Mouse (Mus musculus) embryonic stem cell, embryonic (primary cell): ENCODE data around the gene Lck.

ENCODE experiments used
- CTCF ChIA-PET, 4 experiments: fragments of 300-600 bp in 2 of 4; fragments of 350-600 bp in 2 of 4; sonication (Branson Sonifier 250); formaldehyde crosslinking; loops; one replicate each; lab custom pipeline; 2022; ENCODE audit warnings: inconsistent platforms in 2 of 4; lab: Charles Lee
- POLR2A ChIA-PET, 4 experiments: fragments of 300-600 bp in 2 of 4; fragments of 350-600 bp in 2 of 4; sonication (Branson Sonifier 250); formaldehyde crosslinking; loops; one replicate each; lab custom pipeline; 2022; ENCODE audit warnings: antibody characterized with exemption in 4 of 4, inconsistent platforms in 1 of 4; lab: Charles Lee

Gene Lck

GRCm38 (mm10) chr4:129573093-129573370 is 409 bp downstream of the Lck start:
- ChIA-PET POLR2A (interaction anchor here in 1 of 4 experiments (0.7 to 3.2 kb wide), 2 partner anchors 12 to 35 kb away, joined by 3 to 12 read pairs; no protein-coding TSS in a partner anchor), CTCF (interaction anchor here in 1 of 4 experiments (0.5 to 0.6 kb wide), 2 partner anchors 33 to 699 kb away, joined by 3 read pairs; no protein-coding TSS in a partner anchor)

- POLR2A ChIA-PET, result interaction anchor here in 2 of 4 experiments (0.7 to 3.2 kb wide), 11 partner anchors 10 to 77 kb away, joined by 3 to 15 read pairs (median 4); partner anchors contain the start of genes Hdac1 (in 1 of the 2) and Txlna (in 1 of the 2)
- CTCF ChIA-PET, result interaction anchor here in 3 of 4 experiments (0.5 to 3.0 kb wide), 4 partner anchors 24 to 699 kb away, joined by 3 to 9 read pairs (median 4); no protein-coding TSS in a partner anchor
Measured at GRCm38 (mm10) chr4:129572236-129573092, 977 bp downstream of the Lck start.

GRCm38 (mm10) chr4:129571551-129572084 is 1.8 kb downstream of the Lck start:
- CTCF ChIA-PET, result interaction anchor here in 3 of 4 experiments (0.5 to 3.0 kb wide), 7 partner anchors 13 to 223 kb away, joined by 3 to 9 read pairs (median 4); no protein-coding TSS in a partner anchor
- POLR2A ChIA-PET, result interaction anchor here in 2 of 4 experiments (0.7 to 3.2 kb wide), 15 partner anchors 11 to 125 kb away, joined by 3 to 15 read pairs (median 3); partner anchors contain the start of genes Hdac1 (in 1 of the 2) and Txlna (in 1 of the 2)

- CTCF ChIA-PET, result interaction anchor here in 1 of 4 experiments (0.6 to 3.0 kb wide), 4 partner anchors 15 to 38 kb away, joined by 3 to 9 read pairs (median 4); no protein-coding TSS in a partner anchor
- POLR2A ChIA-PET, result interaction anchor here in 3 of 4 experiments (0.6 to 3.2 kb wide), 15 partner anchors 8 to 1747 kb away, joined by 3 to 15 read pairs (median 3); partner anchors contain the start of genes Tmem39b (in 1 of the 3) and Txlna (in 1 of the 3)
Measured at GRCm38 (mm10) chr4:129570028-129570427, 3.4 kb downstream of the Lck start.

GRCm38 (mm10) chr4:129568366-129568765 is 5.1 kb downstream of the Lck start:
- CTCF ChIA-PET, result interaction anchor here in 1 of 4 experiments (0.9 kb wide), 1 partner anchor 9 kb away, joined by 3 read pairs; no protein-coding TSS in a partner anchor

GRCm38 (mm10) chr4:129565139-129565538 is 8.3 kb downstream of the Lck start:
- POLR2A ChIA-PET, result interaction anchor here in 3 of 4 experiments (0.9 to 1.7 kb wide), 3 partner anchors 8 to 10 kb away, joined by 3 to 6 read pairs (median 4); no protein-coding TSS in a partner anchor
- CTCF ChIA-PET, result interaction anchor here in 2 of 4 experiments (0.6 to 1.6 kb wide), 3 partner anchors 9 to 162 kb away, joined by 3 to 4 read pairs (median 3); no protein-coding TSS in a partner anchor

More at GRCm38 (mm10) chr4:129568366-129568765, 5.1 kb downstream of the Lck start:
- POLR2A ChIA-PET, result interaction anchor here in 2 of 4 experiments (1.0 to 1.7 kb wide), 4 partner anchors 10 to 55 kb away, joined by 3 to 4 read pairs (median 3); partner anchors contain the start of gene Marcksl1 (in 1 of the 2)

GRCm38 (mm10) chr4:129563718-129564117 is 9.7 kb downstream of the Lck start:
- ChIA-PET CTCF (interaction anchor here in 2 of 4 experiments (0.9 to 1.6 kb wide), 3 partner anchors 9 to 352 kb away, joined by 3 to 4 read pairs (median 4); no protein-coding TSS in a partner anchor), POLR2A (interaction anchor here in 2 of 4 experiments (0.6 to 1.2 kb wide), 3 partner anchors 21 to 132 kb away, joined by 3 to 4 read pairs (median 4); partner anchors contain the start of gene Hdac1 (in 1 of the 2))

- ChIA-PET CTCF (interaction anchor here in 1 of 4 experiments (1.4 to 1.9 kb wide), 2 partner anchors 16 to 21 kb away, joined by 3 to 4 read pairs; no protein-coding TSS in a partner anchor), POLR2A (interaction anchor here in 2 of 4 experiments (0.6 to 1.0 kb wide), 3 partner anchors 15 to 234 kb away, joined by 3 read pairs; no protein-coding TSS in a partner anchor)
Measured at GRCm38 (mm10) chr4:129561184-129561583, 12.3 kb downstream of the Lck start.

- ChIA-PET POLR2A (interaction anchor here in 3 of 4 experiments (0.6 to 6.8 kb wide), 22 partner anchors 9 to 500 kb away, joined by 3 to 66 read pairs (median 3); partner anchors contain the start of genes Bsdc1 (in 2 of the 3), Hdac1 (in 2 of the 3), Marcksl1 (in 1 of the 3) and Rnf19b (in 1 of the 3)), CTCF (interaction anchor here in 3 of 4 experiments (0.6 to 4.1 kb wide), 8 partner anchors 9 to 388 kb away, joined by 3 to 13 read pairs (median 4); partner anchors contain the start of genes Fam167b (in 1 of the 3) and Txlna (in 1 of the 3))
Measured at GRCm38 (mm10) chr4:129558321-129558955, 15.0 kb downstream of the Lck start.

GRCm38 (mm10) chr4:129557256-129557808 is 16.1 kb downstream of the Lck start:
- ChIA-PET CTCF (interaction anchor here in 3 of 4 experiments (0.6 to 4.1 kb wide), 10 partner anchors 17 to 568 kb away, joined by 3 to 24 read pairs (median 6); partner anchors contain the start of gene Fam167b (in 1 of the 3)), POLR2A (interaction anchor here (0.6 to 6.8 kb wide), 25 partner anchors 8 to 499 kb away, joined by 3 to 66 read pairs (median 5); partner anchors contain the start of genes Hdac1 (in 2 of the 4), Eif3i (in 1 of the 4), Marcksl1 (in 1 of the 4) and Rnf19b (in 1 of the 4))

- ChIA-PET POLR2A (interaction anchor here (0.5 to 6.8 kb wide), 75 partner anchors 8 to 975 kb away, joined by 3 to 66 read pairs (median 4); partner anchors contain the start of genes Hdac1 (in 3 of the 4), Txlna (in 3 of the 4), Marcksl1 (in 2 of the 4) and S100pbp (in 2 of the 4)), CTCF (interaction anchor here (0.5 to 4.1 kb wide), 23 partner anchors 8 to 750 kb away, joined by 3 to 24 read pairs (median 5); partner anchors contain the start of genes Hdac1 (in 2 of the 4) and Fam167b (in 1 of the 4))
Measured at GRCm38 (mm10) chr4:129556532-129557223, 16.8 kb downstream of the Lck start.

GRCm38 (mm10) chr4:129555862-129556531 is 17.4 kb downstream of the Lck start:
- ChIA-PET POLR2A (interaction anchor here (0.6 to 6.8 kb wide), 78 partner anchors 8 to 976 kb away, joined by 3 to 66 read pairs (median 4); partner anchors contain the start of genes Hdac1 (in 3 of the 4), S100pbp (in 3 of the 4), Txlna (in 3 of the 4) and Yars (in 3 of the 4)), CTCF (interaction anchor here (0.5 to 4.1 kb wide), 26 partner anchors 9 to 749 kb away, joined by 3 to 24 read pairs (median 4); partner anchors contain the start of gene Hdac1 (in 2 of the 4))

GRCm38 (mm10) chr4:129555421-129555861 is 18.0 kb downstream of the Lck start:
- ChIA-PET CTCF (interaction anchor here (0.5 to 4.1 kb wide), 35 partner anchors 9 to 647 kb away, joined by 3 to 24 read pairs (median 4); partner anchors contain the start of genes Hdac1 (in 3 of the 4), Ccdc28b (in 1 of the 4), Fam167b (in 1 of the 4) and Tmem39b (in 1 of the 4)), POLR2A (interaction anchor here (0.6 to 6.8 kb wide), 49 partner anchors 8 to 749 kb away, joined by 3 to 66 read pairs (median 5); partner anchors contain the start of genes Hdac1 (in 3 of the 4), Marcksl1 (in 2 of the 4), S100pbp (in 2 of the 4) and Txlna (in 2 of the 4))

- ChIA-PET CTCF (interaction anchor here (0.6 to 2.9 kb wide), 27 partner anchors 9 to 278 kb away, joined by 3 to 24 read pairs (median 4); partner anchors contain the start of genes Hdac1 (in 3 of the 4), Ccdc28b (in 1 of the 4), Fam167b (in 1 of the 4) and Txlna (in 1 of the 4)), POLR2A (interaction anchor here (0.7 to 6.8 kb wide), 17 partner anchors 9 to 173 kb away, joined by 3 to 66 read pairs (median 13); partner anchors contain the start of genes Hdac1 (in 3 of the 4), Bsdc1 (in 1 of the 4), Eif3i (in 1 of the 4) and Fam167b (in 1 of the 4))
Measured at GRCm38 (mm10) chr4:129554512-129554911, 18.9 kb downstream of the Lck start.
